Mouse (Mus musculus) neural tube, embryonic 11.5 days (tissue): ENCODE measurements around the gene Zranb2. TPM values are rescaled to one million over a fixed set of nuclear protein-coding genes. Genes with fewer than 3 reads are reported as not detected.
A peak's percentile ranks its signal among the peaks of the same experiment; 100 is the strongest.

Source experiments
- ATAC-seq: fragments of 200-750 bp; cut with Nextera tagmentation; 2 replicates; pipeline ENCODE4 v1.8.0; 2017; ENCODE audit warnings: moderate number of reproducible peaks, mild to moderate bottlenecking, moderate TSS enrichment, moderate library complexity; ENCODE audit not compliant: insufficient read depth, low FRiP score, low TSS enrichment
- DNase-seq: peaks from one replicate; pipeline ENCODE4 v3.0.0-alpha.2; 2015; ENCODE audit warnings: low spot score
- H3K27ac ChIP-seq: fragments of 300-500 bp; sonication (generic); 2 replicates; pipeline ENCODE4 v1.5.1; 2014; ENCODE audit warnings: low read depth, mild to moderate bottlenecking, low read length
- H3K27me3 ChIP-seq: fragments of 300-500 bp; sonication (generic); 2 replicates; pipeline ENCODE4 v1.6.1; 2014; ENCODE audit warnings: mild to moderate bottlenecking, low read length, mixed read lengths; ENCODE audit not compliant: control insufficient read depth, insufficient read depth
- H3K36me3 ChIP-seq: fragments of 300-500 bp; sonication (generic); 2 replicates; pipeline ENCODE4 v1.6.1; 2014; ENCODE audit warnings: mild to moderate bottlenecking, low read length, moderate library complexity, mixed read lengths; ENCODE audit not compliant: control insufficient read depth, insufficient read depth
- H3K4me1 ChIP-seq: fragments of 300-500 bp; sonication (generic); 2 replicates; pipeline ENCODE4 v1.6.1; 2014; ENCODE audit warnings: low read length, mixed read lengths; ENCODE audit not compliant: control insufficient read depth, insufficient read depth
- H3K4me2 ChIP-seq: fragments of 300-500 bp; sonication (generic); 2 replicates; pipeline ENCODE4 v1.6.1; 2014; ENCODE audit warnings: low read depth, mild to moderate bottlenecking, moderate library complexity
- H3K4me3 ChIP-seq: fragments of 300-500 bp; sonication (generic); 2 replicates; pipeline ENCODE4 v1.5.1; 2014; ENCODE audit warnings: low read depth, low read length
- H3K9ac ChIP-seq: fragments of 300-500 bp; sonication (generic); 2 replicates; pipeline ENCODE4 v1.6.1; 2014; ENCODE audit warnings: mild to moderate bottlenecking, low read length
- H3K9me3 ChIP-seq: fragments of 300-500 bp; sonication (generic); 2 replicates; pipeline ENCODE4 v1.6.1; 2016; ENCODE audit warnings: low read length; ENCODE audit not compliant: control insufficient read depth
- WGBS: fragments of 180-500 bp; shearing (Covaris S2); extraction: QIAGEN DNeasy Blood & Tissue Kit; methylation state at CpG from one replicate; pipeline ENCODE4 v1.1.7; 2014; 5-methylcytosine and 5-hydroxymethylcytosine counted together
- polyA plus RNA-seq: library from polyadenylated mRNA; unstranded; fragments of >200 nt; fragmentation: Nextera tagmentation; extraction: Ambion mirVana; gene quantifications from 2 replicates; pipeline ENCODE4 v1.2.1, GENCODE M21; 2014

The Zranb2 gene
- polyA plus RNA-seq, 1 experiment from 2014 or later, result 149 TPM

DNA sequence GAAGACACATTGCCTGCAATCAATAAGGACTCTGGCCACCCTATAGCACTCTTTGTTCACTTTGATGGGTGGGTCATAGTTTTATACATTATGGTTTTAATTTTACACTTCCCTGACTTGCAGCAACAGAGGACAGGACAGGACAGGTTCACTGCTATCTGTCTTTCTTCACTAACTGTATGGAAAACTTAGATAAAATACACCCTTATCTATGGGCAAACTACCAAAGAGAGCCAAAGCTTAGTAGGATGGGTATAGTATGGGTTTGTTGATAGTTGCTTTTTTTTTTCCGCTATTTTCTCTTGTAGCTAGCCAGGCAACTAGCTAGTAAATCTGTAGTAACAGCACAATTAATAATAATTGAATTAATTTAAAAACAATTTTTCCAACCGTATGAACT lies 2.4 kb upstream of the Zranb2 start:
- no peaks in the 10 kb centered on the region for H3K36me3 ChIP-seq
- peaks cover 3% of the 10 kb centered on the region; the same call in 1 of the 2 replicates for H3K27me3 ChIP-seq
- no peak for DNase-seq
- H3K9me3 ChIP-seq, result no peaks in the 10 kb centered on the region
- H3K27ac ChIP-seq, result no peak overlapping the region
- H3K4me2 ChIP-seq, result no peak overlapping the region
- H3K9ac ChIP-seq, result no peak overlapping the region
- peaks cover 2% of the 10 kb centered on the region; the same call in 1 of the 2 replicates for H3K4me1 ChIP-seq
- H3K4me3 ChIP-seq, result no peak overlapping the region
- ATAC-seq, result no peak
- 81% methylated on average over 2 of the region's 2 CpGs for WGBS

DNA sequence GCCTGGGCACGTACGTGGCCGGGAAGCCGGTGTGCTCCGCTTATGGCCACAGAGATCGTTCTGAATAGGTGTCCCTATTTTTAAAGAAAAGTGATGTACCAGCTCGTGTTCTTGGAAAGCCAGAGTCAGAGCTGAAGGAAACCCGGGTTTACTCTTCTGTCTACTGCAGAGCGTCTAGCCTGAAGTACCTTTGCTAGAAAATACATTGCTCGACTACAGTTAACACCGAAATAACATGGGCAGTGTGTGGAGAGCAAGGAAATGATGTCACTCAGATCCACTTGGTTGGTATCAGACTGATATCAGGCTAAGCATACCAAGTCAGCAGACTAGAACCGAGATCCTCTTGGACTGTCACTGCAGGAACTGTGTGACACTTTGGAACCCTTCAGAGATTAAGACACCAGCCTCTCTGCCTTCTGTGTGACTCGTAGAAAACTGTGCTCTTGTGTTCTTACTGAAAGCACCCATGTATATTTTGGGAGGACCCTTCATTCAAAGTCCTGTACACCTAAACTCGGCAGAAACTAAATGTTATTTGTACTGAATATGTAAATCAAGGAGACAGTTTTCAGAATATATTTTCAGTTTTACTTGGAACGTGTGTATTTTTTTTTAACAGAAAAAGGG lies 941 bp downstream of the Zranb2 start:
- Histone ChIP-seq H3K27me3 (peaks cover 2% of the 10 kb centered on the region; the same call in 1 of the 2 replicates), H3K27ac (peak overlapping the region; percentile 89), H3K4me1 (peaks cover 2% of the 10 kb centered on the region; the same call in 1 of the 2 replicates), H3K4me3 (peak overlapping the region; percentile 86), H3K36me3 (peaks cover 6% of the 10 kb centered on the region; the same call in 1 of the 2 replicates), H3K9me3 (no peaks in the 10 kb centered on the region), H3K9ac (peak overlapping the region; percentile 93), H3K4me2 (peak overlapping the region; percentile 71)
- peak; percentile 11 for DNase-seq
- ATAC-seq, result peak; percentile 2
- 5% methylated on average over 15 of the region's 15 CpGs for WGBS

DNA sequence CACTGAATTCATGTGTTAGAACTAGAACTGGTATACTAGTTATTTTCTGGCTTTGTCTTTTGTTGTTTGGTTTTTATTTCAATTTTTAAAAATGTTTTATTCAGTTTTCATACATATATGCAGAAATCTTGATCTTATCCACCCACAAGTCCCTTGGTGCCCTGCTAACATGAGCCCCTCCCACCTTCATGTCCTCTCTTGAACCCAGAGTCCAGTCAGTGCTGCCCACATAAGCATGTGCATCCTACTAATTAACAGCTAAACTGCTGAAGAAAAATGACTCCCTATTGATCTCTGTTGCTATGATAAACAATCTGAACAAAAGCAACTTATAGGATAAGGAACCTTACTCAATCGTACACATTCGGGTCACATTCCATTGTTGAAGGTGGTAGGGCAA lies 15.4 kb downstream of the Zranb2 start:
- WGBS, result 100% methylated on average over 2 of the region's 2 CpGs
- Histone ChIP-seq H3K36me3 (0 out of 2 replicates have a peak, but pooled peaks cover 10% of the 10 kb centered on the region), H3K4me2 (no peak overlapping the region), H3K9ac (no peak overlapping the region), H3K27ac (no peak overlapping the region), H3K4me1 (no peaks in the 10 kb centered on the region), H3K9me3 (no peaks in the 10 kb centered on the region), H3K27me3 (no peaks in the 10 kb centered on the region), H3K4me3 (no peak overlapping the region)
- no peak for DNase-seq
- ATAC-seq, result 0 out of 2 replicates have a peak, but pooled peaks have one; percentile 31

DNA sequence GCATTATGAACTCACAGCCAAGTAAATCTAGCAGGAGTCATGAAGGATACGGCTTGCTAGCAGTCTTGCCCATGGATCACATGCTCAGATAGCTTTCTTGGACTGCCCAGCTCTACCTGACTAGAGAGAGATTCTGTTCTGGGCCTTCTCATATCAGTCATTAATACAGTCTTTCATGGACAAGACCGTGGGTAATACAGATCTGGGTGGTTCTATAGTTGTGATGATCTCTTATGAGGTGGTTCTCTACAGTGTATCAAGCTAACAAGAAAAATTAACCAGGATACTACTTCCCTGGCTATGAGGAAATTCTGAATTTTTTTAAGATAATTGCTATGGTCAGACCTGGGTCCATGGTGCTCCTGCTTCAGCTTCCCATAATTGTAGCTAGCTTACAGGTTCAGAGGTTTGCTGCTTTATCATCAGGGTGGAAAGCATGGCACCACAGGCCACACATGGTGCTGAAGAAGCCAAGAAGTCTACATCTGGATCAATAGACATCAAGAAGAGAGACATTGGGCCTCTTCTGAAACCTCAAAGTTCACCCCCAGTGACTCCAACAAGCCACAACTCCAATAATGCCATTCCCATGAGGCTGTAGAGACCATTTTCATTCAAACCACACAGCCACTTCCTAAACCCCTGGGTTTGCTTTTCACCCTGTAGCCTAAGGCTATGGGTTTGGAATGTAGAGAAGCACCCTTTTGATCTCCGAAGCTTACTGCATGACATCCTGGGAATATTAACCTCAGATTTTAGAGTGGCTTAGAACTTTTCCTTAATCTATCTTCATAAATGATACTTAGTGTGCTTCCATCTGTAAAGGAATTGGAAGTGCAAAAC lies 16.0 kb downstream of the Zranb2 start:
- H3K27me3 ChIP-seq, result no peaks in the 10 kb centered on the region
- DNase-seq (no peak), ATAC-seq (peak; percentile 31; the same call in 1 of the 2 replicates)
- WGBS, result 91% methylated on average over 3 of the region's 3 CpGs
- H3K4me2 ChIP-seq, result no peak overlapping the region
- no peaks in the 10 kb centered on the region for H3K4me1 ChIP-seq
- no peak overlapping the region for H3K9ac ChIP-seq
- H3K36me3 ChIP-seq, result 0 out of 2 replicates have a peak, but pooled peaks cover 10% of the 10 kb centered on the region
- H3K27ac ChIP-seq, result no peak overlapping the region
- no peak overlapping the region for H3K4me3 ChIP-seq
- no peaks in the 10 kb centered on the region for H3K9me3 ChIP-seq

DNA sequence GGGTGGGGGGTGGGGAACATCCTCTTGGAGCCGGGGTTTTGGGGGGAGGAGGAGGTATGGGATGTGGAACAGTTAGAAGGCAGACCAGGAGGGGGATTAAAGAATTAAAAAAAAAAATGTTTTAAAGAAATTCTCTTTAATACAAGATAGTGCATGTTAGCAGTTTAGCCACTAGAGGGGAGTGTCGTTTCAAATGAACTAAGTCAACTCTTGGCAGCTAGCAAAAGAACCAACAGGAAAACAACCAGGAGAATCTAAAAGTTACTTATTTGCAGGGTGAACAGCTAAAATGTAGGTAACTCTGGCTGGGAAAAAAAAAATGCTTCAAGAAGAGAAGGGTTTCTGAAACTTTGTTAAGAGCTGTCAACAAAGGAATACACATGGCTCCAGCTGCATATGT lies 31.2 kb downstream of the Zranb2 start:
- Histone ChIP-seq H3K27me3 (peaks cover 31% of the 10 kb centered on the region), H3K4me1 (peaks cover 9% of the 10 kb centered on the region), H3K36me3 (no peaks in the 10 kb centered on the region), H3K9ac (no peak overlapping the region), H3K4me2 (no peak overlapping the region), H3K4me3 (no peak overlapping the region), H3K9me3 (no peaks in the 10 kb centered on the region), H3K27ac (no peak overlapping the region)
- ATAC-seq (no peak), DNase-seq (no peak)
- WGBS, result 16% methylated on average over 2 of the region's 2 CpGs

DNA sequence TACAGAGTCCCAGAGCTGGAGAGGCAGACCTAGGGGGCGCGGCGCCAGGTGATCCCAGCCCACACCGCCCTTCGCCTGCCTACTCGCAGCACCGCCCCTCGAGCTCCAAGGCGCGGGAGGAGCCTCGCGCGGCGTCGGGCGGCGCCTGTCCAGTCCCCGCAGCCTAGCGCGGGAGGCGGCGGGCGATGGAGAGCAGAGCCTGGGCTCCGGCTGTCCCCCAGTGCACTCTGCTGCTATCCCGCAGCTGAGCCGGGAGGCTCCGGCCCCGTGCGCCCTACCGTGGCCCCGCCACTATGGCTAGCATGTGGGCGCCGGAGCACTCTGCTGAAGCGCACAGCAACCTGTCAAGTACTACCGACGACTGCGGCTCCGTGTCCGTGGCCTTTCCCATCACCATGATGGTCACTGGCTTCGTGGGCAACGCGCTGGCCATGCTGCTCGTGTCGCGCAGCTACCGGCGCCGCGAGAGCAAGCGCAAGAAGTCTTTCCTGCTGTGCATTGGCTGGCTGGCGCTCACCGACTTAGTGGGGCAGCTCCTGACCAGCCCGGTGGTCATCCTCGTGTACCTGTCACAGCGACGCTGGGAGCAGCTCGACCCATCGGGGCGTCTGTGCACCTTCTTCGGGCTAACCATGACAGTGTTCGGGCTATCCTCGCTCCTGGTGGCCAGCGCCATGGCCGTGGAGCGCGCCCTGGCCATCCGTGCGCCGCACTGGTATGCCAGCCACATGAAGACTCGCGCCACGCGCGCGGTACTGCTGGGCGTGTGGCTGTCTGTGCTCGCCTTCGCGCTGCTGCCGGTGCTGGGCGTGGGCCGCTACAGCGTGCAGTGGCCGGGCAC lies 33.0 kb downstream of the Zranb2 start, which contains the start of gene Ptger3:
TSS of gene Ptger3 (plus strand) at position 168 of the 841 bp plus-strand sequence.
- Histone ChIP-seq H3K9ac (no peak within 1 kb of the TSS), H3K27me3 (peaks cover 31% of the 10 kb centered on the region), H3K9me3 (no peaks in the 10 kb centered on the region), H3K4me3 (peak within 1 kb of the TSS; percentile 38), H3K27ac (no peak within 1 kb of the TSS), H3K4me2 (peak within 1 kb of the TSS; percentile 75), H3K4me1 (peaks cover 9% of the 10 kb centered on the region), H3K36me3 (no peaks in the 10 kb centered on the region)
- ATAC-seq (peak; percentile 71), DNase-seq (peak; percentile 49)
- 2% methylated on average over 75 of the region's 84 CpGs for WGBS

DNA sequence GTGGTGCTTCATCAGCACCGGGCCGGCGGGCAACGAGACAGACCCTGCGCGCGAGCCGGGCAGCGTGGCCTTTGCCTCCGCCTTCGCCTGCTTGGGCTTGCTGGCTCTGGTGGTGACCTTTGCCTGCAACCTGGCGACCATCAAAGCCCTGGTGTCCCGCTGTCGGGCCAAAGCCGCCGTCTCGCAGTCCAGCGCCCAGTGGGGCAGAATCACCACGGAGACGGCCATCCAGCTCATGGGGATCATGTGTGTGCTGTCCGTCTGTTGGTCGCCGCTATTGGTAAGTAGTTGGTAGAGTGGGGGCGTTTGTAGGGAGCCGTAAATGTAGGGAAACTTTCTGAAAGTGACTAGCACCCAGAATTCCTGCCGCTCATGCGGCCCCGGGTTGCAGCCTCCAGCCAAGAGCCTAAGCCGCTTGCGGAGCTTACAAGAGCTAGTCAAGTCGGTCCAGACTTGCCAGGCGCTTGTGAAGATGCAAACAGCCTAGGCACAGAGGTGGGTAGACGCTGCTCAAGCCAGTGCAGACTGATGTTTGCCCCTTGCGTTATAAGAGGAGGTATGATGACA lies 33.7 kb downstream of the Zranb2 start:
- Histone ChIP-seq H3K36me3 (no peaks in the 10 kb centered on the region), H3K27ac (no peak overlapping the region), H3K27me3 (peaks cover 31% of the 10 kb centered on the region), H3K4me1 (peaks cover 9% of the 10 kb centered on the region), H3K9me3 (no peaks in the 10 kb centered on the region), H3K4me3 (peak overlapping the region; percentile 38), H3K4me2 (peak overlapping the region; percentile 75), H3K9ac (no peak overlapping the region)
- no peak for ATAC-seq
- DNase-seq, result peak; percentile 24
- 2% methylated on average over 30 of the region's 34 CpGs for WGBS

DNA sequence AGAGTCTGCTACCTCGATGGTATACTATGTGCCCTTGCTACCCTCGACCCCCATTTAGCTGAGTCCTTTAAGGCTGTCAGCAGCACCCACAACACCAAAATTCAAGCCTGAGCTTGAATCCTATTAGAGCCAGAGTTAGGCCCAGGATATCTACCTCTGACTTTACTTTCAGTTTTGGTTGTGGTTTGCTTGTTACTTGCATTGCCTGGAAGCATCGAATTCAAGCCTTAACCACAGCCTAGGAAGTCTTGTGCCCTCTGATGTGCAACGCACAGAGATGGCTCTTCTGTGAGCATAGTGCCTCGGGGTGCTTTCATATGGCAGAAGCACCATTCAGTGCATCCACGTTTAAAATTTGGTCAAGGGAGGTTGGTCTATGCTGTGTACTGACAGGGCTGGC lies 38.1 kb downstream of the Zranb2 start:
- Histone ChIP-seq H3K36me3 (no peaks in the 10 kb centered on the region), H3K4me2 (no peak overlapping the region), H3K27ac (no peak overlapping the region), H3K4me1 (peaks cover 5% of the 10 kb centered on the region), H3K27me3 (peaks cover 22% of the 10 kb centered on the region), H3K9me3 (no peaks in the 10 kb centered on the region), H3K4me3 (no peak overlapping the region), H3K9ac (no peak overlapping the region)
- DNase-seq (no peak), ATAC-seq (no peak)
- 81% methylated on average over 6 of the region's 6 CpGs for WGBS
